Mouse (Mus musculus) G1E (cell line): ENCODE results near the gene Prrc2a. TPM values are rescaled to one million over a fixed set of nuclear protein-coding genes. Genes with fewer than 3 reads are reported as not detected.
A peak's percentile ranks its signal among the peaks of the same experiment; 100 is the strongest.

Experiments
- ATAC-seq: 2 replicates; pipeline ENCODE4 v1.8.0; 2016; ENCODE audit warnings: mild to moderate bottlenecking; ENCODE audit not compliant: insufficient number of reproducible peaks, poor library complexity, low FRiP score, severe bottlenecking; ENCODE audit errors: extremely low read depth
- DNase-seq: peaks from one replicate; pipeline ENCODE4 v3.0.0; 2012; ENCODE audit warnings: low spot score
- H3K27me3 ChIP-seq: 2 replicates; pipeline ENCODE4 v1.6.1; 2012; ENCODE audit warnings: mild to moderate bottlenecking, low read length, inconsistent platforms; ENCODE audit not compliant: insufficient read depth
- H3K36me3 ChIP-seq: replicated peaks from 2 replicates; pipeline ENCODE3; 2012; ENCODE audit warnings: mild to moderate bottlenecking, inconsistent platforms
- H3K4me1 ChIP-seq: 2 replicates; pipeline ENCODE4 v1.6.1; 2012; ENCODE audit warnings: low read depth, low read length, inconsistent platforms, mixed read lengths; ENCODE audit not compliant: insufficient read depth
- H3K4me3 ChIP-seq: 2 replicates; pipeline ENCODE4 v1.5.1; 2012; ENCODE audit warnings: low read depth, mild to moderate bottlenecking, inconsistent platforms, low read length, moderate library complexity, mixed read lengths
- H3K9me3 ChIP-seq: replicated peaks from 2 replicates; pipeline ENCODE4 v1.6.1; 2012; ENCODE audit warnings: inconsistent platforms
- CTCF ChIP-seq: IDR thresholded peaks from 2 replicates; pipeline ENCODE4 v1.5.1; 2012; ENCODE audit warnings: low read depth, low read length, inconsistent platforms, mixed read lengths
- GATA1 ChIP-seq: IDR thresholded peaks from 2 replicates; pipeline ENCODE4 v1.6.1; 2012; ENCODE audit warnings: borderline replicate concordance, low read length, inconsistent platforms, mixed read lengths
- GATA2 ChIP-seq: IDR thresholded peaks from 2 replicates; pipeline ENCODE4 v1.6.1; 2012; ENCODE audit warnings: low read depth, low read length, inconsistent platforms, borderline replicate concordance
- POLR2AphosphoS5 ChIP-seq: IDR thresholded peaks from 2 replicates; pipeline ENCODE4 v1.6.1; 2012; ENCODE audit warnings: low read depth, low read length, inconsistent platforms; ENCODE audit not compliant: insufficient replicate concordance
- TAL1 ChIP-seq: conservative IDR thresholded peaks from 2 replicates; pipeline ENCODE4 v1.6.1; 2012; ENCODE audit warnings: low read depth, low read length, inconsistent platforms, mixed read lengths
- polyA plus RNA-seq: library from polyadenylated mRNA; stranded (reverse); fragments of >175 nt; gene quantifications from 2 replicates; pipeline ENCODE4 v1.2.3, GENCODE M21; 2012
- total RNA-seq, 2 experiments: library from RNA; stranded (forward) in 1 of 2; stranded (reverse) in 1 of 2; fragments of 200-1000 nt in 1 of 2; fragments of >200 nt in 1 of 2; fragmentation: Nextera tagmentation in 1 of 2; gene quantifications; 2 replicates each; pipeline ENCODE4 v1.2.3; 2014 to 2017

Prrc2a gene
- total and polyA plus RNA-seq, 3 experiments: 35.3 to 1,682 (median 773) TPM

DNA sequence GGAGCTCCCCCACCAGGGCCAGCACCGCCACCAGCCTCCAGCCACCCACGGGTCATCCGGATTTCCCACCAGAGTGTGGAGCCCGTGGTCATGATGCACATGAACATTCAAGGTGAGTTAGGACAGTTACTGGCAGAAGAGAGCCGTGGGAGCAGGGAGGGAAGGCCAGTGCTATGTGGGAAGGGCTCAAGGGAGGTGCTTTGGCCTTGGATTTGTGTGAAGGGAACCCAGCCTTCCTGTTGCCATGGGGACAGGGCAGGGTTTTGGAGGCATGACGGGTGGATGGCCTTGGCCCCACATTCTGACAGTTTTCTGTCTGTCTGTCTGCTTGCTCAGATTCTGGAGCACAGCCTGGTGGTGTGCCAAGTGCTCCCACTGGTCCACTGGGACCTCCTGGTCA is 22.7 kb downstream of the Prrc2a start:
- no peak for TF ChIP-seq POLR2AphosphoS5
- TF ChIP-seq TAL1: no peak
- TF ChIP-seq GATA1: no peak
- TF ChIP-seq GATA2: no peak
- TF ChIP-seq CTCF: no peak
- H3K36me3 ChIP-seq: peaks cover 100% of the 10 kb centered on the region
- ATAC-seq: no peak
- no peaks in the 10 kb centered on the region for H3K27me3 ChIP-seq
- H3K4me1 ChIP-seq: peaks cover 43% of the 10 kb centered on the region
- H3K4me3 ChIP-seq: no peak overlapping the region
- DNase-seq: no peak
- H3K9me3 ChIP-seq: peaks cover 3% of the 10 kb centered on the region

DNA sequence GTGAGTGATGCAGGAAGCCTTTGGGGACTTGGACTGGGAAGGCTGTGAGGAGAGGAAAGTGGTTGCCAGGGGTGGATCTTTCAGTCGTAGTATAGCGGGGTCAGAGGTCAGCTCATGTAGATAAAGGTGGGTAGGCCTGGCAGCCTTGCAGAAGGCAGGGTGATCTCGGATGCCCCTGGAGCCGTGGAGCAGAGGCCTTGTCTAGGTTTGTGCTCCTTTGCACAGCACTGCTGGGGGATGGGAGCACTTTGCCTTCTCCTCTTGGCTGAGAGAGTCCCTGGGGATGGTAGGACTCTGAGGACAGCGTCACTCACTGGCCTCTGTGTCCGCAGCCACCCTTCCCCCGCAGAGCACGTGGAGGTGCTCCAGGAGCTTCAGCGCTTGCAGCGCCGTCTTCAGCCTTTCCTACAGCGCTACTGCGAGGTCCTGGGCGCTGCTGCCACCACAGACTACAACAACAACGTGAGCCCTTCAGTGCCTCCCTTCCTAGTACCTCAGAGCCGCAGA is 24.2 kb downstream of the Prrc2a start:
- H3K4me1 ChIP-seq: peaks cover 48% of the 10 kb centered on the region
- H3K9me3 ChIP-seq: peaks cover 3% of the 10 kb centered on the region
- ATAC-seq (no peak), DNase-seq (no peak)
- no peak overlapping the region for H3K4me3 ChIP-seq
- H3K27me3 ChIP-seq: no peaks in the 10 kb centered on the region
- TF ChIP-seq GATA2 (no peak), CTCF (no peak), TAL1 (no peak), POLR2AphosphoS5 (no peak), GATA1 (no peak)
- H3K36me3 ChIP-seq: peaks cover 89% of the 10 kb centered on the region

DNA sequence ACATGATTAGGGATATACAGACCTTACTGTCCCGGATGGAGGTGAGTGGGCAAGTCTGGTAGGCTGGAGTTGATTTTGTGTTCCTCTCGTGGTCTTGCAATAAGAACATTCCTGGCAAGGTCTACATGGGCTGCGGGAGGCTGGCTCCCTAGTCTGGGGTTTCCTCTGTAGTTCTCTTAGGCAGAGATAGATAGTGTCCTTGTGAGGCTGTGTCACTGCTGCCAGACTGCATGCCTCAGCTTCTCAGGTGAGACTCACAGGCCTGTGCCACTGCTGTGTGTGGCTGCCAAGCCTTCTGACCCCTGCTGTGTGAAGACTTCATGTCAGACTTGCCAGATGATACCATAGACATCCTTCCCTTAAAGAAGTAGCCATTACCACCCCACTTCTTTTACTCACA is 25.4 kb downstream of the Prrc2a start:
- Histone ChIP-seq H3K27me3 (no peaks in the 10 kb centered on the region), H3K4me1 (peaks cover 47% of the 10 kb centered on the region), H3K4me3 (no peak overlapping the region), H3K9me3 (peaks cover 3% of the 10 kb centered on the region), H3K36me3 (peaks cover 76% of the 10 kb centered on the region)
- ATAC-seq: no peak
- DNase-seq: no peak
- TF ChIP-seq POLR2AphosphoS5: no peak
- TF ChIP-seq TAL1: no peak
- no peak for TF ChIP-seq GATA1
- TF ChIP-seq GATA2: no peak
- TF ChIP-seq CTCF: no peak

DNA sequence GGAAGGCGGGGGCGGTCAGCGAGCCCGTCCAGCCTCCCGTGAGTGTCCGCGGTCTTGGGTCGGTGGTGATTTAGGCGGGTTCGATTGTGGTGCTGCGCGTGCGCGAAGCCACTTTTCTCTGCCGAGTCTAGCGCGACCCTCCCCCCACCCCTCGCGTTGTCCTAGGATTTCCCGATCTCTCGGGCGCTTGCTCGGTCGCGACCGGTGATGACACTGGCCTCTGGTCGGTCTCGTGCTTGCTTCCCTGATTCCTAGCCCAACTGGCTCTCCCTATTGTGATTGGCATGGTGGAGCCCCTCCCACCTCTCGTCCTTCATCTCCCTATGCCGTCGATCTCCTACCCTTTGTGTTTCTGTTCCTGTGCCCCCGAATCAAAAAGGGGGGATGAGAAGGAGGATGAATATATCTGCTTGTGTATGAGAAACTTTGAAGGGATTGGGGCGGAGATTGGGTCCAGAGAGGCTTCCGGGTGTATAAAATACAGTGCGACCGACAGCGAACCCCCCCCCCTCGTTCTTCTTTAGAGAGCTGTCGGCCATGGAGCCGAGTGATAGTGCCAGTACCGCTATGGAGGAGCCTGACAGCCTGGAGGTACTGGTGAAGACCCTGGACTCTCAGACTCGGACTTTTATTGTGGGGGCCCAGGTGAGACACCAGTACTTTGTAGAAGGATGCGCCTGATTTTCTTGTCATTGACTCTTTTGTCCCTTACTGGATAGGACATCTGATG is 28.9 kb downstream of the Prrc2a start:
- Histone ChIP-seq H3K27me3 (no peaks in the 10 kb centered on the region), H3K36me3 (peaks cover 57% of the 10 kb centered on the region), H3K9me3 (no peaks in the 10 kb centered on the region), H3K4me1 (peaks cover 49% of the 10 kb centered on the region), H3K4me3 (peak overlapping the region; percentile 99)
- ATAC-seq (peak; percentile 51; the same call in 1 of the 2 replicates), DNase-seq (peak; percentile 66)
- TF ChIP-seq TAL1 (no peak), CTCF (no peak), POLR2AphosphoS5 (no peak), GATA2 (no peak), GATA1 (no peak)

DNA sequence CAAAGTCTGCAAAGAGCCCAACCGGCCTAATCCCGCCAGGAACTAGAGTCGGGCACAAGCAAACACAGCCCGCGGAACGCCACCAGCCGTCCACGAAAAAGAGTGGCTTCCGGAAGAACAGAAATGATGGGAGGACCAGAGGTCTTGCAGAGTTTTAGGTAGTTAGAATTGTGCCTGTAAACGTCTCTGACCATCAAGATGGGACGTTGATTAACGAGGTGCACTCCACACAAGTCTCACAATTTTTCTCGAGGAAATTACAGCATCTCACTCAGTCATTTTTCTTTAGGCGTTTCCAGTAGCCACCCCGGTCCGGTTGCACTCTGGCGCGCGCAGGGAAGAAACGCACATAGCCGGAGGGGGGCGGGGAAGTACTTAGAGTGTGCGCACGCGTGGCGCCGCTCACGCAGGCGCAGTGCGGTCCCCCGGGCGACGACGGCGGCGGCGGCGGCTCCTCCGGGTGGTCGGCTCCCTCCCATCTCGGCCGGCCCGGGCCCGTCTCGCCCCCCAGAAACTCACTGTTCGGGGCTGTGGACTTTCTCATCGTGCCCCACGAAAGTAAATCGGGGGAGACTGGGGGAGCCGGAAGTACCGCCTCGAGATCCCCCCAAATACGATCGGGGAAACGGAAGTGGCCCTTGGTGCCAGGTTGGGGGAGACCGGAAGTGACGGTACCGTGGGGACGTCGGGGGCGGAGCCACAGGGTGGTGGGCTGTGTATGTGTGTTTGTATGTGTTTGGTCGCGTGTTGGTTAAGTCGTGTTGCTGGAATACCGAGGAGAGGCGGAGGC is 29.7 kb downstream of the Prrc2a start, which contains the start of gene Bag6:
Bag6 (plus strand) TSS at position 378 of the 790 bp plus-strand sequence.
- TF ChIP-seq TAL1 (no peak), GATA1 (no peak), GATA2 (no peak), CTCF (no peak), POLR2AphosphoS5 (no peak)
- Histone ChIP-seq H3K9me3 (no peaks in the 10 kb centered on the region), H3K36me3 (peaks cover 57% of the 10 kb centered on the region), H3K4me3 (peak within 1 kb of the TSS; percentile 99), H3K4me1 (peaks cover 43% of the 10 kb centered on the region), H3K27me3 (no peaks in the 10 kb centered on the region)
- ATAC-seq (peak; percentile 74), DNase-seq (peak; percentile 89)

DNA sequence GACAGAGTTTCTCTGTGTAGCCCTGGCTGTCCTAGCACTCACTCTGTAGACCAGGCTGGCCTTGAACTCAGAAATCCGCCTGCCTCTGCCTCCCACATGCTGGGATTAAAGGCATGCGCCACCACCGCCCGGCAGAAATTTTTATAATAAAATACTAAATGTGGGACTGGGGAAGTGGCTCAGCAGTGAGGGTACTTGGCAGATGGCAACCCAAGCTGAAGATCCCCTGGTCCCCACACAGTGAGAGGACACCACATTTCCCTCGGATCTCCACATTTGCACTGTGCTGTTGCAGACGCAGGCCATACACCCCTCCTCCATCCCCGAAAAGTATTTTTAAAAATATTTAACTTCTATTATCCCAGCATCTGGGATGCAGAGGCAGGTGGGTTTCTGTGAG is 31.2 kb downstream of the Prrc2a start:
- H3K36me3 ChIP-seq: peaks cover 55% of the 10 kb centered on the region
- TF ChIP-seq TAL1 (no peak), GATA1 (no peak), CTCF (no peak)
- H3K27me3 ChIP-seq: no peaks in the 10 kb centered on the region
- no peaks in the 10 kb centered on the region for H3K9me3 ChIP-seq
- H3K4me1 ChIP-seq: peaks cover 42% of the 10 kb centered on the region
- no peak for ATAC-seq
- no peak for DNase-seq
- H3K4me3 ChIP-seq: no peak overlapping the region; the same call in 1 of the 2 replicates
